Mouse (Mus musculus) cerebellum, postnatal 14 days (tissue): ENCODE measurements around the gene Spin1.
A peak's percentile ranks its signal among the peaks of the same experiment; 100 is the strongest.
"Not testable (repeated sequence)": the region's sequence is repeated elsewhere in the genome, so short reads cannot be mapped to it uniquely, and the experiment has no call there.

Experiments
- DNase-seq, 2 experiments: peaks; one replicate each; pipeline ENCODE4 v3.0.0; 2021; ENCODE audit warnings: mixed read lengths in 2 of 2

Gene Spin1

DNA sequence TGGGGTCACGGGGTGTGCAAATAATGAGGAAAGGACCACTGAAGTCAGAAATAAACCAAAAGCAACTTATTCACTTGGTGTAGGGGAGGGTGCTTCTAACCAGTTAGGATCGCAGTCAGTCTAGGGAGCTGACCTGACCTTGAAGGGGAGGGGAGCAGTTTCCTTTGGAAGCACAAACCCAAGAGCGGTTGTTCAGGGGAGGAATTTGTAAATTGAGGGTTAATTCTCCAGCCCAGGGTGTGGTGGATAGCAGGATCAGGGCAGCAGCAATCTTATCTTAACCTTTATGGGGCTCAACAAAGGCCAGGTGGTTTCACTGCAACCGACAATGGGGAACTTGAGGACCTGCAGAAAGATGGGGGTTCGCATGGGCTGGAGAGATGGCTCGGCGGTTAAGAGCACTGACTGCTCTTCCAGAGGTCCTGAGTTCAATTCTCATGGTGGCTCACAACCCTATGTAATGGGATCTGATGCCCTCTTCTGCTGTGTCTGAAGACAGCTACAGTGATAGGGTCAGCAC lies 5.4 kb upstream of the Spin1 start:
- DNase-seq: no peak

DNA sequence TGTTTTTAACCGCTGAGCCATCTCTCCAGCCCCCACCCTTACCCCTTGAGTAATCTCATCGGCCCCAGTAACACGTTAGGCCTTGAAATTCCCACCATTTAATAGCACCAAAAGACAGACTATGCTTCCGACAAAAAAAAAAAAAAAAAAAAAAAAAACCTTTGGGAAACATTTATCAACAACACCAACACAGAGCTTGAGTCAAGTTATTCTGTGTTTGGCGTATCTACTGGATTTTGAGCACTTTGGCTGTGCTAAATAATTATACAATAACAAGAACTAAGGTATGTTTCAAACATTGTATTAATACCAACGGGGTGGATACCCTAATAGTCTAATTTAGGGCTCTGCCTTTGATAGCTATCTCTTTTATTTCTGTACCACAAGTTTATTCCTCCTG lies 4.0 kb upstream of the Spin1 start:
- DNase-seq: no peak

DNA sequence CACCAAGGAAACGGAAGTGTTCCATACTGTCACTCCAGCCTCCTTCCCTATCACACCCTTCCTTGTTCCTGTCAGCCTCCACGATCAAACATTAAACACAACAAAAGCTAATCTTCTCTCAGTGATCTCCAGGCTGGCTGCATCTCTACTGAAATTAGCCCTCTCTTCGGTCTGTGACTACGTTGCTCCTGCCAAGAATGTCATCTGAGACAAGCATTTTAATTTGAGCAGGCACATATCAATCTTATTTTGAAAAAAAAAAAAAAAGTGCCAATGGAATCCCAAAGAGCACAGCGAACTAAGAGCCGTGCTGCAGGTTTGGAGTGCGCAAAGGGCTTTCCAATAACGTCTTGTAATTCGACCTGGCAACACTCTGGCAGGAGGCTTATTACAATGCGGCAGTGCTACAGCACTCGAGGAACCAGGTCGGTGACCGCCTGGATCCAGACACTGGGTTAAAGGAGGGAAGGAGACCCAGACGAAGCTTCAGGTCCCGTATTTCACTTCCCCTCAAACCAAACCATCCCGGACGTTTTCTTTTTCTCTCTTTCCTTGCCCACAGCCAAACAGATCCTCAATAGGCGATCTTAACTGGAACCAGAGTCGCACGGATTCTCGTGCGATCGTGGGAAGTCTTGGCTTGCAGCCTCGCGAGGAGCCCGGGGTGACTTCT lies 984 bp upstream of the Spin1 start:
- no peak for DNase-seq

DNA sequence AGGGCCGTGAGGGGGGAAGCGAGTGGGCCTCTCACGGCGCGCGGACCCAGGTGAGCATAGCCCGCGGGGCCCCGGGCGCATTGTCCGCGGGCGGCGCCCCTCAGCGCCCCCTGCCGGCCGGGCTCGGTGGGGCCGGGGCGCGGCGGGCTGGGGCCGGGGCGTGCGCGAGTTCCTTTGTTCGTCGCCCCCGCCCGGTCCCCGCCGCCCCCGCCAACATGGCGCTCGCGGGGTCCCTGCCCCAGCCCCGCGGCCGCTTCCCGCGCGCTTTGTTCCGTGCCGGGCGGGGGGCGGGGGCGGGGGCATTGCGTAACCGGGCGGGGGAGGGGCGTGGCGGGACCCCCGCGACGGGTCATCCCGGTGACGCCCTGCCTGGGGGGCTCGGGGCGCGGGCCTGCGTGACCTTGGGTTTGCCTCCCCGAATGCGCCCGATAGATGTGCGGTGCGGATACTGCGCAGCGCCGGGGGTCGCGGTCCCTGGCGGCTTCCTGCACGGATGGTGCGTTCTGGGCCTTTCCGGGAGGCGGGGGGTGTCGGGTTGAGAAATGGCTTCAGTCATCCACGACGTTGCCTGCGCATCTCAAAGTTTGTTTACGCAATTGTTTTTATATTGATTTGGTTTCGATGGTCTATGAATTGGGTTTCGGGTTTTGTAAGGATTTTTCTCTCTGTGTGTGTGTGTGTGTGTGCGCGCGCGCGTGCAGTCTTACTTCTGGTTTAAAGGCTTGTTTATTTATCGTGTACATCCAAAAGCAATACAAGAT lies 516 bp downstream of the Spin1 start:
- peak; percentile 74 to 76 for DNase-seq

DNA sequence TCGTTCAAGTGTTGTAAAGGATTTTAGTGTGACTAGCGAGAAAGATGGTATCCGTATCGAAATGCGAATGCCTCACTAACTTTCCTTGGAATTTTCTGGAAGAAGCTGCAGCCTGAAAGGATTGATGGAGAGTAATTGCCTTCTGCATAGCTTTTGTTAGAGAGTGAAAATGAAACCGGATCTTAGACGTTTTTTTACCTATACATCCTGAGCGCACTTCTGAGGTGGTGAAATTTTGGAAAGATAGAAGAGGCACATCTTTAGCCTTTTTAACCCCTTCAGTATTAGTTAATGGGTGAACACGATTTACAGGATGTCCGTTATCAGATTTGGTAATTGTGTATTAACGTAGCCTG lies 1.1 kb downstream of the Spin1 start:
- DNase-seq: no peak

DNA sequence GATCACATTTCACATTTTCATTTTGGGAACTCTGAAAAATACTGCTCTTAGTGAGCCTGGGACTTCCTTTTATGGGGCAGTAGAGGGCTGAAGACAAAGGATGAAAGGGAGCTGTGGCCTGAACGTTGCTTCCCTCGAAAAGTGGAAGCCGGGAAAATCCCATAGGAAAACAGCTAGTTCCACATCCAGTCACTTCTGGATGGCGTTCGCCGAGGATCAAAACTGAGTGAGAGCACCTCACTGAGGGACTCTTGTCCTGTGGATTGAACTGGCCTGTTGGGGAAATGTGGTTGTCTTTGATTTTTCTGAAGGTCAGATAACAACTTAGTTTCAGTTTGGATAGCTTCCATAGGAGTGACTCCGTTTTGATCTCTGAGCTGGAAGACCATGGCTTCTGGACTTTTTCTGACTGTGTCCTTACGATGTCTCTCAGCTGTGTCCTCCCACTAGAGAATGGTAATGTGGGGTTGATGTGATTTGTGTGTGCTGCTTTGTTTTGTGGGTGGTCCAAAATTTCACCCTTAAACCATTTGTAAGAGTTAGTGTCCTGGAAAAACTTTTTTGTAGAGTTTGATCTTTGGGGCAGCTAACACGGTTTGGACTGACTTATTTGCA lies 2.5 kb downstream of the Spin1 start:
- DNase-seq: no peak

DNA sequence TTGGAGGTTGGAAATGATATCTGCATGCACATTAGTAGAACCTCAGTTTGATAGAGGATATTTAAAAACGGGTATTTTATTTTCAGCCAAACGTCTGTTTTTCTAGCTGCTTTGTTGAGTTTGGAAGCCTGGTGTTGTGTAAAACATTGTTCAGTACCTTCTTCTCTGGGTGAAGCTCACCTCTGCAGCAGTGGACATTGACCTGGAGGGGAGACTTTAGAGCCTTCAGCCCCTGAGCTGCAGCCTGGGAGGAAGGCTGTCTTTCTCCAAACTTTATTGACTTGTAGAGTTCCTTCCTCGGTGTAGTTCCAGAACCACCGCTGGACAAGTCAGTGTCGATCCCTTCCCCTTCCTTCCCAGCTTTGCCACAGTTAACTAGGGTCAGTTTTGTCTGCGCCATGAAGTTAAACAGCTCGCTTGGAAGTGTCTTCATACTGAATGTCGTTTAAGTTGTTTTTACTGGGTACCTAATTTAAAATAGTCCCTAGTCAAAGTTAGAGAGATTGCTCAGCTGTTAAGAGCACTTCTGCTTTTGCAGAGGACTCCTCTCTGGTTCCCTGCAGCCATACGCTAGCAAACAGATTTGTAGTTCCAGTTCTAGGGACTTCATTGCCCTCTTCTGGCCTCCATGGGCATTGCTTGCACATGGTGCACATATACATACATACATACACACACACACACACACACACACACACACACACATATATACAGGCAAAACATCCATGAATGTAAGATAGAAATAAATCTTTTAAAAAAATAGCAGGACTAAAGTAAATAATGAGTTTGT lies 3.4 kb downstream of the Spin1 start:
- no peak for DNase-seq

DNA sequence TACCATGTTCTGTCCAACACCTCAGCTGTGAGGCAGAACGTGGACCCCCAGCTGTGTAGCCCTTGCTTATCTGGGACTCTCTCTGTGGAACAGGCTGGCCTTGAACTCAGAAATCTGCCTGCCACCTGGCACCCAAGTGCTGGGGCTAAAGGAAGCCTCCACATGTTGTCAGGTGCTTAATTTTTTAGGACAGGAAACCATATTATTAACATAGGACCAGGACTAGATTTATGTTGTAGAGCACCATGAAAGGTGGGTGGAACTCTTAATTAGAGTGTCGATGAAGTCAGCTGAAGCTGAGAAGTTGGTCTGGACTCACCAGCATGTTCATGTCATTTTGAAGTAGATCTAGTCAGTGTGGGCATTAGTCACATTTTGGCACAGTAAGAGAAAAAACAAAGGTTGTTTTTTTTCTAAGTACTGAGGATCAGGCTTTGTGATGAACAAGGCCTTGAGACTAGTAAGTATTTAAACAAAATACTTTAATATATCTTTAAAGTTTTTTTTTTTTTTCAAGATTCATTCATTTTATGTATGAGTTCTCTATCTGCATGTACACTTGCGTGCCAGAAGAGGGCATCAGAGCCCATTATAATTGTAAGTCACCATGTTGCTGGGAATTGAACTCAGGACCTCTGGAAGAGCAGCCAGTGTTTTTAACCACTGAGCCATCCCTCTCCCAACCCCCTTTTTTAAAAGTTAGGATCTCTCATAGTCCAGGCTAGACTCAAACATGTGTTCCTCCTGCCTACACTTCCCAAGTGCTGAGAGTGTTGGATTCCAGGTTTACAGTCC lies 5.4 kb downstream of the Spin1 start:
- peak in 1 of 2 experiments; percentile 36 for DNase-seq

DNA sequence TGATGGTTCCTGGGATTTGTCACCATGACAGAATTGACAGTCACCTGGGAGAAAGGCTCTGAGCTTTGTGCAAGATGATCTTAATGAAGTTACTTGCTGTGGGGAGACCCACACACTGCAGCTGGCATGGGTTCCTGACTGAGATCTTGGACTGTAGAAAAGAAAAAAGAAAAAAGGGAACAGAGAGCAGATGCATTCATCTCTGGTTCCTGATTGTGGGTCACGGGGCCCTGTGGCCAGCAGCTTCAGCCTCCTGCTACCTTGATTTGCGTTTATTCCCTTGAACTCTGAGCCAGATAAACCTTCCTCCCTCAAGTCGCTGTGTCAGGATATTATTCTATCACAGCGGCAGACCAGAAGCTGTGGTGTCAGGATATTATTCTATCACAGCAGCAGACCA lies 6.1 kb downstream of the Spin1 start:
- DNase-seq: no peak

DNA sequence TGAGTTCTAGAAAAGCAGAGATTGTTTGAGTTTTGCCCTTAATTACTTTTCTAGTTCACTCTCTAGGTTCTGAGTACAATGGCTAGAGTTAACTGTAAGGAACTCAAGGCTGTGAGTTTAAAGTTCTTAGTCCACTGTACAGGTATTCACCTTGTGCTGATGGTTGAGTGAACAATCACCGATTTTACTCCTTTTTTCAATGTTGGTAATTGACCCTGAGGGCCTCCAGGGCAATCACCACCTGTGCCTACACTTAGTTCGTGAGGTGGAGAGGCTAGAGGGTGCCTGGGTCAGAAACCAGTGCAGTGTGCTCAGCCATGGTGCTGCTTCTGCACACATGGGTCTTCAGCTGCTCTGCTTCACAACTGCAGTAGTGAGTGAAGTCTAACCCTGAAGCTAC lies 8.8 kb downstream of the Spin1 start:
- no peak for DNase-seq

DNA sequence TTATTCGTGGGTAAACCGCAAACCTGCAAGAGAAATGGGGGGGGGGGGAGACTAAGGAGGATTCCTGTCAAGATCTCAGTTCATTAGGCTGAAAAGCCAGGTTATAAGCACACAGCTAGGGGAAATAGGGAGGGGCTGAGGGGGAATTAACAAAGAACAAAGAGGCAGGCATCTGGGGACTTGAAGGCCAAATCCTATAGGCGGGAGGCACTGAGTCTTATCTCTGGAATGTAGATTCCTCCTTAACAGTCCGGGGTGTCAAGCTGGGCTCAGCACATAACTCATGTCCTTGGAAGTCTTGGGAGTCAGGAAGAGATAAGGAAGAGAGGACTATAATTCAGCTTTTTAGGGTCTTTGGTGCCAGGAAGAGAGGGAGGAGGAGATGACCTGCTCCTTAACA lies 13.7 kb downstream of the Spin1 start:
- not testable (repeated sequence) for DNase-seq

DNA sequence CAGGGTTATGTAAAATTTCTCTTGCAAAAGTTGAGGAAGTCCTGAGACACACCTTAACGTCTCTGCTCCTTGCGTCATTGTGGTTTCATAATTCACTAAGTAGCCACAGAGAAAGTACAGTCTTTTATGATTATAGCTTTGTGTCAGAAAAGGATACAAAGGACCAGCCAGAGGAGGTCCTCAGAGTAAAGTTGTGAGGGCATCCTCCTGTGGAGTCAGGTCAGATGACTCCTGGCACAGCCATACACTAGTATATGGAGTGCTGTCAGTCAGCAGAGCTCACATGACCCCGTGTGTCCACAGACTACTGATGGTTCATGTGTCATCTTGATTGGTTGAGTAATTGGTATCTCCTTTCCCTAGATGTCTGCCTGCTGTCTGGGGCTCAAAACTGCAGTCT lies 15.1 kb downstream of the Spin1 start:
- DNase-seq: no peak

DNA sequence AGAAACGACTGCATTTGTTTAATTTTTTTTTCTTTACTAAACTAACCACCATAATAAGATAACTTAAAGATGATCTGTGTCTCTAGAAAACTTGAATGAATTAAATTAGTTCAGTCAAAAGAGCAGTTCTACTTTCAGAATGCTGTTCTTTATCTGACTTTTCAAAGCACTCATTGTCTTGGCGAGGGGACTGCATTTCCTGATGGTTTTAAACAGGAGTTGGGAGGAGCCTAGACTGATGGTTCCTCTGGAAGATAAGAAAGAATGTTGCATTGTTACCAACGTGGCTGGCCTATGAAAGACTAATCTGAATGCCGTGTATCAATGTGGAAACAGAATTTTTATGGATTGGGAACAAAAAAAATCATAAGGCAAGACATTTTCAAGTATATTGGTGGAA lies 20.1 kb downstream of the Spin1 start:
- no peak for DNase-seq

DNA sequence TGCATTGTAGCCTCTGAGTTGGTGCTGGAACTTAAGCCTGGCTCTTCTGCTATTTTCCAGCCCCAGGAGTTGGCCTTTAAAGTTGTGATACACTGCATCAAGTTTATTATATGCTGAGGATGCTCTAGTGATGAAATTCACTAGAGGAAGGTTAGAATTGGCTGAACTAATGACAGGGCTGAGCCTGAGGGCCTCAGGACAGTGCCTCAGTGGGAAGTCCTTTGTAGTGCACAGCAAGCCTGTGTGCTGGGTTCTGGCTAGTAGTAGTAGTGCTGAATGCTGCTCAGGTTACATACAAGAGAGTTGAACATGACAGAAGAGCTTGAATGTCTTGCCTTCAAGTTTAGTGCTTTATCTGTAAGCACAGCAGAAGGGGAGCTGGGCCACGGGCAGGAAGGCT lies 21.3 kb downstream of the Spin1 start:
- DNase-seq: no peak

DNA sequence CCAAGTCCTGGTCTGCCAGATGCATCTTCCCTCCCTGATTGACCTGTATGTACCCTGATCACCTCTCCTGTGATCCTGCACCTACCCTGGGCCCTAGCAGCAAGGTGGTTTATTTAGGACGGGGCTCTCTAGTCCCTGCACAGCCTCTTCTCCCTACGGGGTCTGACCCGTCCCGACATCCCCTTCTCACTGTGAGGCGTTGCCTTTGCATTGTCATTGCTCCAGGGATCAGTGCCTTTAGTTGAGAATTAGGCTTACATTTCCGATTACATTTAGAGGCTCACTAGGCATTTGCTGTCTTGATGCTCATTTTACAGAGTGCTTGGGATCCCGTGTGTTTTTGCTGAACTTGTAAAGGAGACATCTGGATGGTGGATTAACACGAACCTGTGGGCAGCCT lies 22.1 kb downstream of the Spin1 start:
- no peak for DNase-seq

DNA sequence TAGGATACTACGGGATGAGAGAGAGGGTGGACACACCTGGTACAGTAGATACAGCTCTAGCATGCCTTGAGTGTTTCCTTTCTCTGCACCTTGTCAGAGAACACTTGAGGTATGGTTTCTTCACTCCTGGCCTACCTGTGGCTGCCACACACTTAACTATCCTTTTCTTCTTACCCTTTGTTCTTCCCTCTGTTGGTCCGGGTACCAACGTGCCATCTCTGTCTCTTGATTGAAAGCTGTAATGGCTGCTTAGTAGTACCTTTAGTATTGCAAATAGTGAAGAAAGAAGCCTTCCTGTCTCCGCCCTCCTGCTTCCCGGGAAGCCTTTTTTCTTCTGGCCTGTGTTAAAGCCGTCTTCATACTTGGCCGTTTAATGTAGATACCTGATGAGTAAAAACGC lies 24.7 kb downstream of the Spin1 start:
- no peak for DNase-seq

DNA sequence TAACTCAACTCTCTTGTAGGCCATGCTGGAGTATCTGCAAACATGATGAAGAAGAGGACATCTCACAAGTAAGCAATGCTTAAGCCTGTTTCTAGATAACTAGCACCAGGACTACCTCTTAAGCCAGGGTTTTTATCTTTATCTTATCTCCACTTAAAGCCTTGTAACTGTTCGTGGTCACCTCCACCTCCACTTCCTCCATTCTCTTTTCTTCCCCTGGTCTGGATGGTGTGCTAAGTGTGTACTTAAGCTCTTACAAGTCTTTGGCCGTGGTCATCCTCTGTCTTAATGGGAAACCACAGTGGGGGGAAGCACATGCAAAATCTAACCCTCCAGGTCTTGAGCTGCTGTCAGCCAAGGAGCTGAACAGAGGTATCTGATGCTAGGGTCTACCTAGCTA lies 27.2 kb downstream of the Spin1 start:
- no peak for DNase-seq

DNA sequence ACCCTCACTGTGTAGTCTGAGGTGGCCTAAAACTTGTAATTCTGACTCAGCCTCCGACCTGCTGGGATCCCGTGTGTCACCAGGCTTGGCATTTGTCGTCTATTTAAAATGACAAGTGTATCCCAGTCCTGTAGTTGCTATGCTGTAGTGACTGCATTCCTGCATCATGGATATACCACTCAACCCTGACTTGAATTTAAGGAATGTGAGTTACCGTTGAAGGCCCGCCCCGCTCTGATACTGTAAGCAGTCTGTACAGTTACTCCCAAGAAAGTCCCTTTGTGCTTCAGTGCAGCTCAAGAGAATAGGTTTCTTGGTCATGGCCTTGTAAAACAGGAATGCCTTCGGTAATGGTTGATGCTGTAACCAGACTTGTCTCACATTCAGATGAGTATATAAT lies 27.7 kb downstream of the Spin1 start:
- DNase-seq: no peak

DNA sequence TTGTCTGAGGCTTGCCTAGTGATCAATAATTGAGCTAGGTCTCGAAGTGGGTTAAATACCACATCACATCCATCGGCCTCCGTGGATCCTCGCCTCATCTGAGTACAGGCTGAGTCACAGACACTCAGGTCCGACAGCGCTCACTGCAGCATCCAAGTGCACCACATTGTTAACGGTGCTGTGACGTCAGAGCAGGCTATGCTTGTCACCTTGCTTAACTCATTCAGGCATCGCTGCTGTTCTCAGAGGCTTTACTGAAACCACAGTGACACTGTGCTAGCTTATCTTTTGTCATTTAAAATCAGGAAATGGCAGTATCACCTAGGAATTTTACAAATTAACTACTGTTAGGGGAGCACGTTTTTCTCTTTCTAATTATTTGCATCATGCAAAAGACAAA lies 30.5 kb downstream of the Spin1 start:
- DNase-seq: no peak

DNA sequence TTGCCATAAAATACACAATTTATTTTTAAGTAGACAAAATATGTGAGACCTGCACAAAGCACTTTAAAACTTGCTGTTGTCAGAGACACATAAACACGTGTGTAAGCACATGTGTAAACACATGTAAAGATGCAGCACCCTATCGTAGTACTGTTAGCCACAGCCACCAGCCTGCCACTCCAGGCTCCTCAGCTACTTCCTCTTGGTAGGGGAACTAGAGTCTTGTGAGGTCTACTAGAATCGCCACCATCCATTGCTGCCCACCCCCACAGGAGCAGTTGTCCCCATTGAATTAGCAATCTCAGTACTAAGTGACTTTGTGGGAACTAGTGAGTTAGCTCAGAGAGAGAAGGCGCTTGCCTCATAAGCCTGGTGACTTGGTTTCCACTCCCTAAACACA lies 35.6 kb downstream of the Spin1 start:
- no peak for DNase-seq

DNA sequence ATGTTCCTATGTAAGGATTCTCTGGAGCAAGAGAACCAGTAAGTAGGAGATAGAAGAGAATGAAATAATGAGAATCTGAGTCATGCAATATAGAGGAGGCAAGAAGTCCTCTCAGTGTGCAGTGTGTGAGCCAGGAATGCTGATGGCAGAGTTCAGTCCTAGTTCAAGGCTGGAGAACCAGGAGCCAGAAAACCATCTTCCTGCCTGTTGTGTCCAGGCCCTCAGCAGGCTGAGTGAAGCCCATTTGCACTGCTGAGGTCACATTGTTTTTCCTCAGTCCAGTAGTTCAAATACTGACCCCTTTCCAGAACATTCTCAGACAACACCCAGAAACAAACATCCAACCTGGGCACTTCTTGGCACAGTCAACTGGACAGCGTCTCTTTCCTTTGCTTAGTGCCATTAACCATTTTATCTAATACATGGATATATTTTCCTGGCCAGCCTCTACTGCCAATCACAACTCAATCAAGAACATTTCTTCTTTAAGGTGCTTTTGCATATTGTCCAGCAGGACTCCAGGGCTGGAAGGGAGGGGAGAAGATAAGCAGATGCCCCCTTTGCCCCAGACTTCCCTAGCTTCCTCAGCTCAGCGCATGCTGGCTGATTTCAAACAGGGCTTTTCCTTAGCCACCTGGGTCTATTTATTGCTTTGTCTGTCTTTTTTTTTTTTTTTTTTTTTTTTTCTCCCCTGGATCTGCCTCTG lies 36.5 kb downstream of the Spin1 start:
- DNase-seq: no peak

DNA sequence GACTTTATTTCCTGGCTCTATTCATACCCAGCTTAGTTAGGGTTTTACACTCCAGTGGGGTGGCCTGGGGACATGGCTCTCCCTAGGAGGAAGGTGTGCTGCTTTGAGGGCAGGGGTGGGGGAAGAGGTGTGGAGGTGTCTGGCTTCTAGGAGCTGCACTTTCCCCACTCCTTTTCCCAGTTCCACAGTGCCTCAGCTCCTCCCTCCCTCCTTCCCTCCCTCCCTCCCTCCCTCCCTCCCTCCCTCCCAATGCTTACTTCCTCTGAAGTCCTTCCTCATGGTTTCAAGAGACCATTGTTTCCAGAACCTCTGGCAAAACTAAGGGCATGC lies 37.0 kb downstream of the Spin1 start:
- DNase-seq: no peak
